Mouse (Mus musculus) brown adipose tissue, adult 24 weeks (tissue): Measurements from ENCODE around the gene Zfp467. TPM values are rescaled to one million over a fixed set of nuclear protein-coding genes. Genes with fewer than 3 reads are reported as not detected.

Experiments used
- H3K27ac ChIP-seq: fragments of 200-500 bp; replicated peaks from 2 replicates; pipeline ENCODE4 v1.5.1; 2012; ENCODE audit warnings: low read depth, mild to moderate bottlenecking, low read length
- H3K4me1 ChIP-seq: fragments of 200-500 bp; 2 replicates; pipeline ENCODE4 v1.6.1; 2012; ENCODE audit warnings: low read length, mixed read lengths; ENCODE audit not compliant: control insufficient read depth, insufficient read depth, insufficient read length
- H3K4me3 ChIP-seq: fragments of 200-500 bp; 2 replicates; pipeline ENCODE4 v1.5.1; 2012; ENCODE audit warnings: low read depth, mild to moderate bottlenecking, low read length, moderate library complexity; ENCODE audit not compliant: insufficient read depth
- polyA plus RNA-seq: library from polyadenylated mRNA; stranded (reverse); fragments of >200 nt; gene quantifications from 2 replicates; pipeline ENCODE4 v1.2.4, GENCODE M21; 2012; ENCODE audit not compliant: missing spikeins, insufficient read depth, insufficient read length

Gene Zfp467
- polyA plus RNA-seq, 1 experiment: 44.0 TPM

DNA sequence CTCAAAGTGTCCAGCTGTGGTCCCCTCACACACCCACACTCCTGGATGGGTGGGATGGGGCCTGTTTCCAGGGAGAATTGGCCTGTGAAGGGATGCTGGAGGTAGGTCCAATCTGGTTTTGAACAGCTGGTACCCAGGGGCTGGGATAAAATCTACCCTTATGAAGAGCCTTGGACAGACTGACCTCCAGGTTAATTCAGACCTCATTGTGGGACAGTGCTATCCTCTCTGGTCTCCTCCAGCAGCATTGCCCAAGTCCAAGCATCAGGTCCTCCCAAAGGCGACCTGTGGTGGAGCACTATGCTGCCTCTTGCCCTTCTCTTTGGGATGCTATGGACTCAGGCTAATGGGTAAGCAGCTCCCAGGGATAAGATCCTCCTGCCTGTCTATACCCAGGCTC lies 2.3 kb upstream of the Zfp467 start, which contains the start of gene Sspo:
Gene Sspo (plus strand): TSS at position 301 of the 400 bp plus-strand sequence.
- no peak within 1 kb of the TSS for H3K4me3 ChIP-seq
- no peak within 1 kb of the TSS for H3K27ac ChIP-seq
- H3K4me1 ChIP-seq: peaks cover 9% of the 10 kb centered on the region

DNA sequence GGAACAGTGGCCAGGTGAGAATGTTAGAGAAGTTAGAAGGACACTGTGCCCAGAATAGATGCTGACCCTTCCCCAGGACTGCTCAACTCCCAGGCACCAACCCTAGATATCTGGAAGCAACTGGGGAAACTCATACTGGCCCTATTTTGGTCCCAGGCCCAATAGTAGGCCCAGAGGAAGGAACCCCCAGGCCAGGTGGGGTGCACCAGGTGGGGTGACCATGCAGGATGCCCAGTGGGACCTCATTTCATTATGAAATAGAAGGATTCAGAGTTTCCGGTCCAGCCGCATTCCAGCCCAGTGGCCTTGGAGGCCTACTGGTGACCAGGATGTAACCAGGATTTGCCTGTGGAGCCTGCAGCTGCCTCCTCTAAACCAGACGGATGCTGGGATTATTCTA lies 1.3 kb upstream of the Zfp467 start:
- Histone ChIP-seq H3K4me3 (no peak overlapping the region), H3K4me1 (peaks cover 9% of the 10 kb centered on the region), H3K27ac (peak overlapping the region; percentile 32; the same call in 1 of the 2 replicates)

DNA sequence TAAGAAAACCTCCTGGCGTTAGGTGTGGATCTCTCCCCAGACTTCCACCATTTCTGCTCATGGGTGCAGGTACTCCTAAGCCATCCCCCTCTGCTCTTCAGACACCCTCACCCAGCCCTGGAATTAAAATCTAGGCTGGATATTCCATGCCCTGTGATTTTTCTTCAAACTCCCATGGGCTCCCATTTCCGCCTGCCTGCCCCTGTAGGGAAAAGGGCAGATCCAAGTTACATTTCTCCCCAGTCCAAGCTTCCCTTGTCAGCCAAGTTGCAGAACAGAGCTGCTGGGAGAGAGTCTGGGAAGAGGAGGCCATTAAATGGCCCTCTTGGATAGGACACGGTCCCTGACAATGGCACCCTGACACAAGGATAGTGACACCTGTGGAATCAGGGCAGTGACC lies 631 bp upstream of the Zfp467 start:
- Histone ChIP-seq H3K27ac (peak overlapping the region; percentile 97), H3K4me1 (peaks cover 9% of the 10 kb centered on the region), H3K4me3 (peak overlapping the region; percentile 82)

DNA sequence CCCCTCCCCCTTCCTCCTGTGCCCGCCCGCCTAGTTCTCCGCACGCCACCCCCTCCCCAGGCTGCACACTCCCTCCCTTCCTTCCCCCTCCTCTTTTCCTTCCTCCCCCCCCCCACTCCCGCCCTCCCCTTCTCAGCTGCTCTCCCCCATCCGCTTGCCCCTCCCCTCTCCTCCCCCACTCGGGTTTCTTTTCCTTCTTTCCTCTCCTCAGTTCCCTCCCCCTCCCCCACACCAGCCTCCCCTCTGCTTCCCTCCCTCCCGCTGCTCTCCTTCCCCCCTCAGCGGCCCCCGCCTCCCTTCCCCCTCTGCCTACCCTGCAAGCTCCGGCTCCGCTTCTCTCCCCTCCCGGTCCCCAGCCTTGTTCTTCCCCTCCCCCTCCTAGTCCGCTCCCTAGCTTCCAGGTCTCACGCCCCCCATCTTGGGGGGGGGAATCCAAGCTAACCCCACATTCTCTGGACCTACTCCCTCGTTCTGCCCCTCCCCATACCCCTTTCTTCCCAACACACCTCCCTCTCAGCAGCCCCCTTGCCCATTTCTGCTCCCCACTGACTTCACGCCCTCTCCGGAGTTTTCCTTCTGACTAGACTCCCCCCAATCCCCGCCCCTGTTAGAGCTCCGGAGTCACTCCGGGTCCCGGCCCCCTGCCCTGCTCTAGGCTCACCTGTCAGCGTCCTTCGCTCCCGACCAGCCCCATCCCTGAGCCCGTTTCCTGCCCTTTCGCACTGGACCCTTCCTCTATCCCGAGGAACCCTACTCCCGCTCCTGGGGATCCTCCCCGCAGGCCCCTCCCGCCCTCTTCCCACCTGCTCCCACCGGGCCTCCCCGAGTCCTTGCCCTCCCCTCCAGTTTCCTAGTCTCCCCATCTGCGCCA lies 1.1 kb downstream of the Zfp467 start:
- H3K4me3 ChIP-seq: peak overlapping the region; percentile 82
- H3K4me1 ChIP-seq: peaks cover 9% of the 10 kb centered on the region
- H3K27ac ChIP-seq: peak overlapping the region; percentile 97

DNA sequence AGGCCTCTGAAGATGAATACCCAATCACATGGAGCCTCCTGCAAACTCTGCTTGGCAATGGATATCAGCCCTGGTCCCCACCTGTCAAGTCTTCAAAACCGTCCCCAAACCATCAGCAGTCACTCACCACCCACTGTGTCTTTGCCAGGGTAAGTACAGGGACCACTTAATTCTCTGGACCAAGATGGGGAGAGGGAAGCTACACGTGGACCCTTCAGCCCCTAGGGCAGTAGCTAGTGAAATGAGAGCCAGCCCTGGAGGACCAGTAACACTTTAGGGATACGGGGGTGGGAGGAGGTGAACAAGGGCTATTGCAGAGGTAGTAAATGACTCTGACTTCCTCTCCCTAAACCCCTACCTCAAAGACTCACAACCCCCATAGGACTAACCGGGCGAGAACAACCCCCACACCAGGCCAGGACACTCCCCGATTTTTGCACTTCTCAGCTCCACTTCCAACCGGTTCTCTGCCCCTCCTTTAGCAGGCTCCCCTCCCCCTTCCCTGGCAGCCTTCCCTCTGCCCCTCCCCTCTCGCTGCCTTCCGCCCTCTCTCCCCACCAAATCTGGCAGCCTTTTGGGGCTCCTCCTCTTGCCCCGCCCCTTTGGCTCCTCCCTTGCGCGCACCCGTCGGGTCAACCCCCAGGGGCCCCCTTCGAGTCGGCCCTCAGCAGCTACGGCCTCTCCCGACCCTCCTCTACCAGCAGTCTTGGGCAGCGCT lies 1.9 kb downstream of the Zfp467 start:
- peak overlapping the region; percentile 55 for H3K4me3 ChIP-seq
- peak overlapping the region; percentile 41 for H3K27ac ChIP-seq
- H3K4me1 ChIP-seq: peaks cover 9% of the 10 kb centered on the region

DNA sequence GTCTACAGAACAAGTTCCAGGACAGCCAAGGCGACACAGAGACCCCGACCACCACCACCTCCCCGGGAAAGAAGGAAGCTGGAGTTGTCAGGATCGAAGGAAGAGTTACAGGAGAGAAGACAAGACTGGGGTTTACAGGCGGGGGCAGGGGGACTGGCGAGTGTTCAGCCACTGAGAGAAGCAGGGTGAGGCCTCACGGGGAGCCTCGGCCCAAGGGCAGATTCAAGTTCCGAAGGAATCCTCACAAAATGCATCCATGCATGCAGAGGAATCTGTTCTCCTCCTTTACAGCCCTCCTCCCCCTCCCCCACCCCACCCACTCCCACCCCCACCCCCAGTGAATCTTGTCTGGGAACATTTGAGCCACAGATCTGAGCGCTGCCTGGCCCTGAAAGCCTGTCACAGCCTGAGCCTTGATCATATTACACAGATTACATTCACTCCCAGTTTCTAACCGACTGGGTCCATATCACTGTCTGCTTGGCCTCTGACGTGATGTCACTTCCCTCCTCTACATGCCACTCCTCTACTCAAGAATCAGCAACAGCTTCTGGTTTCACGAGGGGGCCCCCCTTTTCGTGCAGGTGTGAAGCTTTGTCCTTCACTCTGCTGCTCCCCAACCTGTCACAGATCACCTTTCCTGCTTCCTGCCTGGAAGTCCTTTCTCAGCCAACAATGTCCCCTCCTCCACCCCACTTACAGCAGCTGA lies 5.2 kb downstream of the Zfp467 start:
- H3K27ac ChIP-seq: no peak overlapping the region

DNA sequence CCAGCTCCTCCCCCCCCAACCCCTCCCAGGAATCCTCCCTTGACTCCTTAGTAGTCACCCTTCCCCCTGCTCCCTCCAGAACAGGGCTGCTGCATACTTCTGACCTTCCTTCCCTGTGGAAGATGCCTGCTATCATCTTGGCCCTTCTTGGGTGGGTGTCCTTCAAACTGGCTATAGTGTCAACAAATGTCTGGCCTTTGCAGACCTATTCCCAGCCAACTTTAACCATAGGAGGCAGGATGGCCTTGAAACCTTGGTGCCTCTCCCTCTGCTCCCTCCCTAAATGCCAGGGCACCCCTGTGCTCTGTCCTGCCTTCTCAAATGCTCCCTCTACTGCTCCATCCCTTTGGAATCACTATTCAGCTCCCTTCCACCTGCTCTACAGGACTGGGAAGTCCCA lies 6.0 kb downstream of the Zfp467 start:
- H3K27ac ChIP-seq: no peak overlapping the region
- no peak overlapping the region for H3K4me3 ChIP-seq
- H3K4me1 ChIP-seq: peaks cover 7% of the 10 kb centered on the region

More for the DNA sequence above, 5.2 kb downstream of the Zfp467 start:
- H3K4me1 ChIP-seq: peaks cover 3% of the 10 kb centered on the region; the same call in 1 of the 2 replicates
- no peak overlapping the region for H3K4me3 ChIP-seq

DNA sequence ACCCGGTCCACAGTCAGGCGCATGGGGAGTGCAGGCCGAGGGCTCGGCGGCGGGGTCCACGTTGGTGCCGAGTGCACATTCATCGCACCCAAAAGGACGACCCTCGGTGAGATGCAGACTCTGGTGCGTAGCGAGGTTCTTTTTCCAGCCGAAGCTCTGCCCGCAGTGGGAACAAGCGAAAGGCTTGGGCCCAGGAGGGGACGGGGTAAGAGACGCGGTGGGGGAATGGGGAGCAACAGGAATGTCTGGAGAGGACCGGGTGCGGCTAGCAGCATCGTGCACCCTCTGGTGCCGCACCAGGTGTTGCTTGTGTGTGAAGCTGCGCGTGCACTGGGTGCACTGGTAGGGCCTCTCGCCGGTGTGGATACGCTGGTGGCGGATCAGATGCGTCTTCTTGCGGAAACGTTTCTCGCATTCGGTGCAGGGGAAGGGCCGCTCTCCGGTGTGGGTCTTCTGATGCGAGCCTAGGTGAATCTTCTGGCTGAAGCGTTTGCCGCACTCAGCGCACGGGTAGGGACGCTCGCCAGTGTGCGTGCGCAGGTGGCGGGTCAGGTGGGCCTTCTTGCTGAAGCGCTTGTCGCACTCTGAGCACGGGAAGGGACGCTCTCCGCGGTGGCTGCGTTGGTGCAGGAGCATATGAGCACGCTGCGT lies 7.0 kb downstream of the Zfp467 start:
- H3K4me1 ChIP-seq: peaks cover 7% of the 10 kb centered on the region
- H3K4me3 ChIP-seq: no peak overlapping the region
- H3K27ac ChIP-seq: no peak overlapping the region

DNA sequence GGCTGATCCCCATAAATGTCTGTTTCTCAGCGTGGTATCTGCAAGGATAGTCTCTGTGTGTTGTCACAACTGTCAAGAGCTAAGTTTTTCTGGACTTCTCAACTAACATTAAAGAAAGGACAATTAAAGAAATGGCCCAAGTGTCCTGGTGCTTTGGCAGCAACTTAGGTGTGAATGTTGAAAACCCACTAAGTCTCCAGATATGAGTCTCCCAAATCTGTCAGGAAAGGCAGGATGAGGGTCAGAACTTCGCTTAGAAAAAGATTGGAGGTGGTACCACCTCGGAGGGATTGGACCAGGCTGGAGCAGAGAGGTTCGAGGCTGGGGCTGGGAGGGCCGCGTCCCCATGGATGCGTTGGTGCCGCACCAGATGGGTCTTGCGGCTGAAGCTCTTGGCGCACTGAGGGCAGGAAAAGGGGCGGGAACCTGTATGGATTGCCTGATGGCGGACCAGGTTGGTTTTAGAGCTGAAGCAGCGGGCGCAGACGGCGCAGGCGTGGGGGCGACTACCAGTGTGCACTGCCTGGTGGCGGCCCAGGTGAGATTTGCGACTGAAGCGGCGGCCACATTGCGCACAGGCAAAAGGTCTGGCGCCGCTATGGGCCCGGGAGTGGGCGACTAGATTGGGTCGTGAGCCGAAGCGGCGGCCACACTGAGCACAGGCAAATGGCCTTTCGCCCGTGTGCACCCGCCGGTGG lies 7.8 kb downstream of the Zfp467 start:
- Histone ChIP-seq H3K4me3 (no peak overlapping the region), H3K4me1 (peaks cover 7% of the 10 kb centered on the region), H3K27ac (no peak overlapping the region)

DNA sequence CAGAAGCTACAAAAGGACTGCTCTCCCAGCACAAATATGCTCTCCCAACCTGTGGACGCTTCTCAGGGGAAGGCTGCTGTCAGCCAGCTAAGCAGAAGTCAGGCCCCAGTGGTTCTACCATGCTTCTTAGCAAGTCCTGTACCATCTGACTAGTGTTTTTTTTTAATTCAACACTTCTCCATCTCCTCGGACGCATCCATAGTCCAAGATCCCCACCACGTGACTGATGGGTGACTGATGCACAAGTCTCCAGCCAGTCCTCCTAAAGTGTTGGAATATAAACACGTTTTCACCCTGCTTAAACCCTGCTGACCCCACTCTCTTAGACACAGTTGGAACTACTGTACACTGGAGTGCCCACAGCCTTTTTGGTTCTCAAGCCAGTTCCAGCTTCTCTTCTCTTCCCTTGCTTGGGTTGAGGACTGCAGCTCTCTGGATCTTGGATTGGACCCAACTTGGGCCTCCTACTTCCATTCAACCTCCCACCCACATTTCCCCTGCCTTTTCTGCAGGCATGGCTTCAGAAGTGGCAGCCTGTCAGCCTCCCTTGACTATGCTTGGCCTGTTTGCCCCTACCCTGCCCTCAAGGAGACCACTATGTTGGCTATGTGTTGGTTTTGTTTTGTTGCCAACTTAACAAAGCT lies 9.8 kb downstream of the Zfp467 start:
- Histone ChIP-seq H3K27ac (no peak overlapping the region), H3K4me1 (peaks cover 7% of the 10 kb centered on the region), H3K4me3 (no peak overlapping the region)

DNA sequence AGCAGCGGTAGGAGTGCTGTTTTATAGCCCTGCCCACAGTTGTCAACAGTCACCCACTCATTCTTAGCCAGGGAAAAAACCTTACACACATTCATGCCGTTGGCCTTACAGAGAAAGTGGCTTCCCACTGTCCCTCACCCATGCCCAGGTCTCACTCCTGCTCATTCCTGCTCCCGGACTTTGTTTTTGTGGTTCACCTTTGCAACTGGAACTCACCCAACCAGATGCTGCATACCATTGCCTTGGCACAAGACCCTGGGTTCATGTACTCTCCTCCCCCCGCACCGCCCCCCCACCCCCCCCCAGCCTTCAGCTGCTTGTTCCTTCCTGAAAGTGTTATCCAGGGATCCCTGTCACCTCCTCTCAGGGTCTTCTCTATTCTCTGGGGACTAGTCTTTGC lies 10.5 kb downstream of the Zfp467 start:
- Histone ChIP-seq H3K27ac (no peak overlapping the region), H3K4me3 (no peak overlapping the region), H3K4me1 (peaks cover 7% of the 10 kb centered on the region)

DNA sequence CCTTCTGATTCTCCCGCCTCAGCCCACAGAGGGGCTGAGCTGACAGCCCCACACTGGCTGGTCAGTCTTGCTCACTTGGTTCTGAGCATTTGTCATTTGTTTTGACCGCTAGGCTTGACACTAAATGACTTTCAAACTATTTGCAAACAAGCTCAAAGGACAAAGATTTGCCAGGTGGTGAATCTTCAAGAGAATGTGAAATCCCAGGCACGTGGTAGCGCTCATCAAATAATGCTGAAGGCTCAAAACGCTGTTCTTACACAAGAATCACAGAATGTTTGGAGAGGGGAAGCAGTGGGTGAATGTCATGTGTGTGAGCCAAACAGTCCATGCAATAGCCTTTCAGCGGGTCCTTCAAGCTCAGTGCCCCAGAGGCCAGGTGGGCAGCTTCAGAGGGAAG lies 11.0 kb downstream of the Zfp467 start:
- peaks cover 7% of the 10 kb centered on the region for H3K4me1 ChIP-seq
- no peak overlapping the region for H3K27ac ChIP-seq
- H3K4me3 ChIP-seq: no peak overlapping the region

DNA sequence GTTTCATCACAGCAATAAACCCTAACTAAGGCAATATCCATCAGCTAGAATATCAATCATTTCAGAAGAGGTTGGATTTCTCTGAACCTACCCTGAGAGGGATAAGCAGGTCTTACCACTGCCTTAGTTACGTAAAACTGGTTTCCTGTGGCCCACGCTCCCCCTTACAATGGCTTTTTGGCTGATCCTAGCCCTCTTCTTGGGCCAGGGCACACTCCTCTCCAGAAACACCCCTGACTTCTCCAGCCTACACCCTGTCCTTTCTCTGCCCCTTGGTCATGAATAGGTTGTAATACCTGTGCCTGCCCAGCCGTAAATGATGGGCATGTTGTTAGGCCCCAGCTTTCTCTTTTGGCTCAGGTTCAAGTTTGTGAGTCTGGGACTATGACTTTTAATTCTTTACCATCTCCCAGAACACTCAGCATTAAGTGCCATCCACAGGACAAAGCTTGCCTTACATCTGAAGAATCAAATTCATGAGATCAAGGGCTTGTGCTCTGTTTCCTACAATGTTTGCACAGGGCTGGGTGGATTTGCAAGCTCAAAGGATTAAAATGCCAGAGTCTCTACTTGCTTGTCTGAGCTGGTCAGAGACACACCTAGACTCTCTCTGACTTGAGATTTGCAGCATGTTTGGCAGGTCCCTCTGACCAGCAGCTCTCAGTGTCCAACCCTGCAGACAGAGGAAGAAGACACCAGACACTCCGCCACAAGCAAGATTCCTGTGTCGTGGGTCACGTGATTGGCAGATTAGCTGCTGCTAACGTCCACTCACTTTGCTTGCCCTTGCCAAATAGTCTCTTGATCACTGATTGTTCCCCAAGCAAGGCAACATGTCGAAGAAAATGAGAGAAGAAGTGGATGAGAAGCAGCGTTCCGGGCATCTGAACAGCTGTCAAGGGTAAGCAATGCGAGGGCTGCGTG lies 12.5 kb downstream of the Zfp467 start:
- Histone ChIP-seq H3K4me3 (no peak overlapping the region), H3K4me1 (peaks cover 12% of the 10 kb centered on the region), H3K27ac (no peak overlapping the region)
